Mouse (Mus musculus) liver, postnatal 0 days (tissue): ENCODE measurements around the gene Bcl2l11. TPM values are rescaled to one million over a fixed set of nuclear protein-coding genes. Genes with fewer than 3 reads are reported as not detected.

Experiments used
- ATAC-seq: fragments of 200-750 bp; cut with Nextera tagmentation; 2 replicates; pipeline ENCODE4 v1.8.0; 2017; ENCODE audit warnings: mild to moderate bottlenecking, moderate library complexity
- DNase-seq: peaks from one replicate; pipeline ENCODE4 v3.0.0-alpha.2; 2016
- H3K27ac ChIP-seq: fragments of 300-500 bp; sonication (generic); 2 replicates; pipeline ENCODE4 v1.5.1; 2014; ENCODE audit warnings: antibody characterized with exemption, moderate library complexity, mild to moderate bottlenecking, low read depth
- H3K27me3 ChIP-seq: fragments of 300-500 bp; sonication (generic); 2 replicates; pipeline ENCODE4 v1.6.1; 2014; ENCODE audit warnings: low read length, control low read depth, mixed read lengths; ENCODE audit not compliant: insufficient read depth
- H3K36me3 ChIP-seq: fragments of 300-500 bp; sonication (generic); replicated peaks from 2 replicates; pipeline ENCODE4 v1.6.1; 2014; ENCODE audit warnings: mild to moderate bottlenecking, control low read depth, low read length, moderate library complexity, mixed read lengths; ENCODE audit not compliant: insufficient read depth
- H3K4me1 ChIP-seq: fragments of 300-500 bp; sonication (generic); 2 replicates; pipeline ENCODE4 v1.6.1; 2014; ENCODE audit warnings: antibody characterized with exemption, mild to moderate bottlenecking, control low read depth; ENCODE audit not compliant: insufficient read depth
- H3K4me2 ChIP-seq: fragments of 300-500 bp; sonication (generic); 2 replicates; pipeline ENCODE4 v1.6.1; 2014; ENCODE audit warnings: low read depth, mild to moderate bottlenecking, low read length, moderate library complexity, mixed read lengths
- H3K4me3 ChIP-seq: fragments of 300-500 bp; sonication (generic); 2 replicates; pipeline ENCODE4 v1.5.1; 2014; ENCODE audit warnings: low read depth, low read length
- H3K9ac ChIP-seq: fragments of 300-500 bp; sonication (generic); replicated peaks from 2 replicates; pipeline ENCODE4 v1.6.1; 2014; ENCODE audit warnings: mild to moderate bottlenecking, moderate library complexity
- H3K9me3 ChIP-seq: fragments of 300-500 bp; sonication (generic); 2 replicates; pipeline ENCODE4 v1.6.1; 2016; ENCODE audit warnings: mild to moderate bottlenecking, control low read depth, low read length, mixed read lengths
- CTCF ChIP-seq: sonication (generic); IDR thresholded peaks from 2 replicates; pipeline ENCODE4 v1.5.1; 2016; ENCODE audit warnings: antibody characterized with exemption, low read depth
- EP300 ChIP-seq: IDR thresholded peaks from 2 replicates; pipeline ENCODE4 v1.6.1; 2016; ENCODE audit warnings: antibody characterized with exemption, low read depth, mild to moderate bottlenecking
- WGBS: fragments of 180-500 bp; shearing (Covaris S2); extraction: QIAGEN DNeasy Blood & Tissue Kit; methylation state at CpG from one replicate; pipeline ENCODE4 v1.1.7; 2014; ENCODE audit not compliant: insufficient replicate concordance; 5-methylcytosine and 5-hydroxymethylcytosine counted together
- polyA plus RNA-seq: library from polyadenylated mRNA; unstranded; fragments of >200 nt; fragmentation: Nextera tagmentation; extraction: Ambion mirVana; gene quantifications from 2 replicates; pipeline ENCODE4 v1.2.1, GENCODE M21; 2015

The Bcl2l11 gene
- polyA plus RNA-seq, 1 experiment from 2014 or later, result 6.5 TPM

DNA sequence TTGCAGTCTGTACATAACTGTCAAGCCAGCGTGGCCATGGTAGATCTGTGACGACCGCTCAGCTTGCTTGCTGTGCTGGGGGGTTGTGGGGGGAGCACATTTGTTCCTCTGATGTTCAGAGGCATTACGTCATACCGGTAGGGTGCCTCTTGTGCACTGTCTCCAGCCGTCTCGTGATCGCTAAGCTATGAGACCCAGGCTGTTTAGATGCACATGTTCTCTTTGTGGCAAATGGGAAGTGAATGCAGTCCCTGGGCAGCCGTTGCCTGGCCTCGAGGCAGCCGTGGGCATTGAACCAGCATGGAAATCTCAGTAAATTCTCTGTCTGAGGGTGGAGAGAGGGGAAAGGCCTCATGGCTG lies 27.7 kb downstream of the Bcl2l11 start:
- Histone ChIP-seq H3K27me3 (no peaks in the 10 kb centered on the region), H3K36me3 (peaks cover 26% of the 10 kb centered on the region), H3K9ac (0 out of 2 replicates have a peak overlapping the region, but pooled peaks have one; percentile 9), H3K4me2 (no peak overlapping the region), H3K9me3 (no peaks in the 10 kb centered on the region), H3K4me1 (peaks cover 36% of the 10 kb centered on the region), H3K27ac (0 out of 2 replicates have a peak overlapping the region, but pooled peaks have one; percentile 48), H3K4me3 (no peak overlapping the region)
- TF ChIP-seq CTCF (no peak), EP300 (no peak)
- ATAC-seq (peak; percentile 31; the same call in 1 of the 2 replicates), DNase-seq (no peak)
- 46% methylated on average over 11 of the region's 11 CpGs for WGBS

DNA sequence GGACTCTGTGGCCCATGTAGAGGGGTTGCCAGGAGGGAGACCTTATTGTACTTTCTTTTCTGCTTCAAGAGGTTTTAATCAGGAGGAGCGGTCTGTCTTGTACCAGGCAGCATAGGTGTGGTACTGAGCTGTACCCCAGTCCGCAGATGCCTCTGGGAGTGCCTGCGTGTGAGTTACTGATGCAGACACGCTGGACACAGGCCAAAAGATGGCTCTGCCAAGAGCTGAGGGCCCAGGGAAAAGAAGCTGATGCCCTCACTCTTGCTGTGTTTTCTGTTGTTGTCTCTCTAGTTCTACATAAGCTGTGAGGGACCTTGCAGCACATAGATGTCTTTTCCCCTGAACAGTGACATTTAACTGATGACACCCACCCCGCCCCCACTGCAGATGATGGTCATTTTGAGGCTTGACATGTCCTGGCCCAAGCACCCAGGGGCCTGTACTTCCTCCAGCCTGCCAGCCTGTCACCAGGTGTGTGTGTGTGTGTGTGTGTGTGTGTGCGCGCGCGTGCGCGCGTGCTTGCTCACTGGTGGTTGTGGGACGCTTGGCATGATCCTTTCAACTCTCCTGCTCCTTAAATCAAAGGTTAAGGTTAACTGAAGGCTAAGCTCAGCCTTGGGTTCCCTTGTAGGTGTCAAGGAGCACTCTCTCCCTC lies 29.7 kb downstream of the Bcl2l11 start:
- TF ChIP-seq CTCF (no peak), EP300 (no peak)
- DNase-seq (peak; percentile 50), ATAC-seq (peak; percentile 58)
- no peak overlapping the region for H3K4me2 ChIP-seq
- H3K9ac ChIP-seq, result no peak overlapping the region
- peaks cover 28% of the 10 kb centered on the region for H3K36me3 ChIP-seq
- H3K27ac ChIP-seq, result no peak overlapping the region
- no peaks in the 10 kb centered on the region for H3K27me3 ChIP-seq
- peaks cover 41% of the 10 kb centered on the region for H3K4me1 ChIP-seq
- WGBS, result 77% methylated on average over 13 of the region's 13 CpGs
- no peak overlapping the region for H3K4me3 ChIP-seq
- no peaks in the 10 kb centered on the region for H3K9me3 ChIP-seq

DNA sequence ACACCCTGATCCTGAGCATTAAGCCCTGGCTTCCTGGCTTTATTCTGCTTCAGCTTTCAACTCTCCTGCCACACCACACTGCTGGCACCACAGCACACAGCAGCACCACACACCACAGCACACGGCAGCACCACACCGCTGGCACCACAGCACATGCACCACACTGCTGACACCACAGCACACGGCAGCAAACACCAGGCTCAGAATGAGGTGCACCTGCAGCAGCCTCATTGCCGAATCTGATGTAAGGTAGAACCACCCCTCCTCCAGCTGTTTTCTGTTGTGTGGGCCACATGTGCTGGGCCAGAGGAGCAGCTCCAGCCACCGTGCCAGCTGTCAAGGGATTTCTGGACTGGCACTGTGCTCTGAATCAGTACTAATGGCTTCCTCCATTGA lies 30.2 kb downstream of the Bcl2l11 start:
- no peak for DNase-seq

DNA sequence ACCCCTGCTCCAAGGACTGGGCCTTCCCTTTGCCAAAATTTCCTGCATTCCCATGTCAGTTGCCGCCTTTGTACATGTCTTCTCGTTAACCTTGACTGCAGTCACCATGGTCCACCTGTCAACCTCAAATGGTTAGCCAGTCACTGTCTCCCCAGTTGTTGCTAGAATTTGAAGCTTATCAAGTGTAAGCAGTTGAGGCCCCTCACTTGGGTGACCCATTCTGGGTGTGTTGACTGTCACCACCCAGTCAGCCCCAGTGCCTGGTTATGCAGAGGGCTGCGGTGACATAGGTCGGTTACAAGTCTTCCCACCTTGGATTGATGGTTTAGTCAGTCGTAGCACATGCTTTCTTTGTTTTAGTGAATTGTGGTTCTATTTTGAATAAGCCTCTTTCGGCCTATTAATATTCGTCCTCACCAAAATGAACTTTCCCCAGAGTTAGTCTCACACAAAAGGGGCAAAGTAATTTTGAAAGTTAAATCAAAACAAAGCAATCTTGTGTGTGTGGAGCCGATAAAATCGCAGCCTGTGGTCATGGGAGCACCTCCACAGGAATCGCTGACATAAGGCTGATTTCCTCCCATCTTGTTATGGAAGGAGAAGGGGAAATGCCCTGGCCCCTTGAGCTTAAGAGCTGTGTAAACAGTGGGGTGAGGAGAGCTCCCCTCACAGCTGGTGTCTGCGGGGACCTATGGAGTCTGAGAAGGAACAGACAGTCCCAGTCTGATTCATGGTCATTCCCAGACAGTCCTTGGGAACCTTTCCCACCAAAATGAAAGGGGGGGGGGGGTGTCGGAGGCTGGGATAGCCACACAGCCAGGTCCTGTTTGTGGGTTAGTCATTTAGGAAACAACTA lies 30.9 kb downstream of the Bcl2l11 start:
- Histone ChIP-seq H3K4me3 (no peak overlapping the region), H3K4me2 (0 out of 2 replicates have a peak overlapping the region, but pooled peaks have one; percentile 5), H3K4me1 (peaks cover 41% of the 10 kb centered on the region), H3K9ac (no peak overlapping the region), H3K27me3 (no peaks in the 10 kb centered on the region), H3K36me3 (peaks cover 20% of the 10 kb centered on the region), H3K27ac (no peak overlapping the region), H3K9me3 (no peaks in the 10 kb centered on the region)
- 42% methylated on average over 12 of the region's 12 CpGs for WGBS
- no peak for TF ChIP-seq EP300
- no peak for TF ChIP-seq CTCF
- no peak for ATAC-seq
- DNase-seq, result peak; percentile 13

More for the DNA sequence above, 30.2 kb downstream of the Bcl2l11 start:
- 0 out of 2 replicates have a peak overlapping the region, but pooled peaks have one; percentile 5 for H3K4me2 ChIP-seq
- no peak for ATAC-seq
- no peak overlapping the region for H3K4me3 ChIP-seq
- no peaks in the 10 kb centered on the region for H3K9me3 ChIP-seq
- H3K9ac ChIP-seq, result no peak overlapping the region
- H3K27ac ChIP-seq, result no peak overlapping the region
- H3K27me3 ChIP-seq, result no peaks in the 10 kb centered on the region
- no peak for TF ChIP-seq EP300
- peaks cover 41% of the 10 kb centered on the region for H3K4me1 ChIP-seq
- peaks cover 25% of the 10 kb centered on the region for H3K36me3 ChIP-seq
- WGBS, result 70% methylated on average over 5 of the region's 5 CpGs

DNA sequence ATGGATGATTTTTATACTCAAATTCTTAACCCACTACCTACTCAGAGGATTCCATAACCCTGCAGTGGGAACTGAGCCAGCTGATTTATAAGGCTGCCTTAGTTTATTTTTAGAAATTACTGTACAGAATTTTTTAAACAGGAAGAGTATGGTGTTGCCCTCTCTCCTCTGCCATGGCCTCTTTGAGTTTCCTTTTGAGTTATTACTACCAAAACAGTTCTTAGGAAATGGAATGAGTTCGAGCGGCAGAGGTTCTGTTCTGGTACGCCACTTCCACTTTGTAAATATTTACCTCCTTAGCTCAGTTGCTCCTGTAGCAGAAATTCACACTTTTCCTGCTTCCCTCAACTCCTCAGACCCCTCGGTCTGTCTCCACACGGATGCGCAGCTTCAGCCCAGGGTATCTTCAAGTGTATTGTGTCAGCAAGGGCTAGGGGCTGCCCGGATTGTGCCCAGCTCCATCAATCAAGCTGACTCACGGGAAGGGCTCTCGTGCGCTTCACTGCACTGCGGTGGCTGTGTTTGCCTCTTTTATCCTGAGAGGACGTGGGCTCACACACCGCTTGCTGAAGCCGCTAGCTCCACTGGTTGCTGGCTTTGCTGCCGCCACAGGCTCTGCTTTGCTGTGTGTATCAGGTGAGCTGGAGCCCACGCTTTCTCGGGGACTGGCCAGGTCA lies 33.0 kb downstream of the Bcl2l11 start:
- Histone ChIP-seq H3K9ac (no peak overlapping the region), H3K4me1 (peaks cover 33% of the 10 kb centered on the region), H3K4me2 (no peak overlapping the region), H3K27me3 (no peaks in the 10 kb centered on the region), H3K9me3 (no peaks in the 10 kb centered on the region), H3K4me3 (no peak overlapping the region), H3K27ac (no peak overlapping the region), H3K36me3 (peaks cover 20% of the 10 kb centered on the region)
- ATAC-seq (no peak), DNase-seq (no peak)
- TF ChIP-seq CTCF (no peak), EP300 (no peak)
- WGBS, result 59% methylated on average over 17 of the region's 17 CpGs

DNA sequence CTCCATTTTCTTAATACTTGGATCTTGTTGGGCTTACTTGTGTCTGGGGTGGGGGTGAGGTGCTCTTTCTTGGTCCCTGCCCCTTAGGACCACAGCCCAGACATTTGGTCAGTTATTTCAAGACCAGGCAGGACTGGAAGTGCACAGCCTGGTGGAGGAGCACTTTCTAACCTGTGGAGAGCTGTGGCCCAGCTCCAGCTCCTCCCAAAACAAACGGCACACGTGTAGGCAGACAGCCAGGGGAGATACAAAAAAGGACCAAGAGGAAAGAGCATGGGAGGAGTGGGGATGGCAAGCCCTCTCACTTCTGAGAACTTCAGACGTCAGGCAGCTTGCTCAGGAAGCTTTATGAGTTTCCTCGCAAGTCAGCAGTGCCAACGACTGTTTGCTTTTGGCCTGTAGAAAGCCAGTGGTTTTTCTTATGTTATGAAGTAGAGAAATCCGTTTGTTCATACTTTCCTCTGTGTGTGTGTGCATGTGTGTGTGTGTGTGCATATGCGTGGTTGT lies 33.8 kb downstream of the Bcl2l11 start:
- H3K27ac ChIP-seq, result no peak overlapping the region
- H3K27me3 ChIP-seq, result no peaks in the 10 kb centered on the region
- H3K4me3 ChIP-seq, result no peak overlapping the region
- H3K9ac ChIP-seq, result no peak overlapping the region
- H3K9me3 ChIP-seq, result no peaks in the 10 kb centered on the region
- H3K4me2 ChIP-seq, result no peak overlapping the region
- TF ChIP-seq CTCF, result no peak
- no peak for TF ChIP-seq EP300
- DNase-seq (no peak), ATAC-seq (no peak)
- H3K36me3 ChIP-seq, result peaks cover 20% of the 10 kb centered on the region
- peaks cover 29% of the 10 kb centered on the region for H3K4me1 ChIP-seq
- WGBS, result 59% methylated on average over 7 of the region's 7 CpGs
